23 mouse cellular contexts compared by ENCODE assay signal in the genomic region with DNA sequence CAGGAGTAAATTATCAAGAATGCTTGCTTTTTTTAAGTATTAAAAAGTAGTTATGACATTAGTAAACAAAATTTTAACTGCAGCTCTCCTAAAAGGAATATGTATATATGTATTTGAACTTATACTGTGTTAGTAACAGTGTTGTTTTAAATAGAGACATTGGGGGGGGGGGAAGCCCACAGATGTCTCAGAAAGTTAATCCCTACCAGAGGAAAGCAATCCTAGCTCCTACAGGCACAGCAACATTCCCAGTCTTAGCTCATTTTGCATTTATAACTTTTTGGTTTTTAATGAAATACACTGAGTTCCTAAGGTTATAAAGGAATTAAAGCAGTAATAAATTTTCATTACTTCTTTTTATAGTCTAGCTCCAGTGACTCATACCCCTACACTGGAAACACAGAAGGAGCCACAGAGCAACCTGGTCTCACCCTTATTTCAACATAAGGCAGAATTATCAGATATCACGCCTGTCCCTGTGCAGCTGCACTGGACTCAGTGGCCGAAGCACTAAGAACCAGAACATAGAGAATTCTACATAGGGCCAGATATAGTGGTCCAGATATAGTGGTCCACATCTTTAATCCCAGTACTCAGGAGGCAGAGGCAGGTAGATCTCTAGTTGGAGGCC.
DNase-seq lines count a peak whose midpoint lies in the region; ATAC-seq lines count a peak whose summit lies in the region.
"Had no signal": no experiment of that assay in that cellular context is flagged by ENCODE, and none has a peak within 500 bp of the region (broad histone marks: within the 10 kb centered on the region; RNA-seq: fewer than 3 reads in every experiment).

No protein-coding gene starts in this region.

- ATAC-seq in intestine, embryonic 14.5 days (replicated peaks; ENCODE audit: low FRiP score, low TSS enrichment, low read depth) = no peak
- peak; percentile 69 for ATAC-seq in limb, embryonic 13.5 days (ENCODE audit: low FRiP score, low read depth)
- ATAC-seq: forebrain, embryonic 16.5 days; hindbrain, postnatal 0 days had no signal

- no peaks in the 10 kb centered on the region for H3K9me3 ChIP-seq in intestine, embryonic 14.5 days (ENCODE audit: control insufficient read depth, low read length)
- H3K9me3 ChIP-seq in limb, embryonic 13.5 days = no peaks in the 10 kb centered on the region
- H3K9me3 ChIP-seq: embryonic facial prominence, embryonic 13.5 days; forebrain, embryonic 12.5 days; heart, embryonic 15.5 days; hindbrain, embryonic 13.5 days had no signal

- DNase-seq in 3T3-L1 (ENCODE audit: low read depth, low spot score) (peak; percentile 44), 416B (ENCODE audit: low read depth) (peak; percentile 59)
- peak; percentile 42 for DNase-seq in intestine, embryonic 14.5 days (ENCODE audit: low spot score)
- DNase-seq in ovary, adult 18-20 months (ENCODE audit: low spot score) = no peak
- DNase-seq in frontal cortex, postnatal 10 days (ENCODE audit: low spot score in 2 of 2) = no peak
- no peak for DNase-seq in cerebellum, postnatal 14 days
- DNase-seq: adrenal gland, adult 8-10 months; cerebellum, adult 11 months; cerebellum, adult 9-10 months; cerebellum, postnatal 36 days; gastrocnemius, postnatal 36 days; heart, adult 18-20 months; heart, postnatal 14 days; kidney, adult 11 months had no signal

- H3K4me3 ChIP-seq in intestine, embryonic 14.5 days (ENCODE audit: low read depth, low read length) = no peak overlapping the region
- no peak overlapping the region for H3K4me3 ChIP-seq in limb, embryonic 13.5 days
- H3K4me3 ChIP-seq: embryonic facial prominence, embryonic 13.5 days; forebrain, embryonic 12.5 days; heart, embryonic 15.5 days; hindbrain, embryonic 13.5 days had no signal

- no peak overlapping the region for H3K4me2 ChIP-seq in intestine, embryonic 14.5 days (ENCODE audit: low read length)
- no peak overlapping the region for H3K4me2 ChIP-seq in limb, embryonic 13.5 days (replicated peaks)
- H3K4me2 ChIP-seq: embryonic facial prominence, embryonic 13.5 days; forebrain, embryonic 12.5 days; heart, embryonic 11.5 days; heart, embryonic 15.5 days; hindbrain, embryonic 13.5 days had no signal

- H3K4me1 ChIP-seq in intestine, embryonic 14.5 days (replicated peaks; ENCODE audit: control insufficient read depth, insufficient read depth, low read length) = peaks cover 4% of the 10 kb centered on the region; the same call in 1 of the 2 replicates
- peaks cover 26% of the 10 kb centered on the region for H3K4me1 ChIP-seq in limb, embryonic 13.5 days

- no peak overlapping the region for H3K27ac ChIP-seq in intestine, embryonic 14.5 days (ENCODE audit: low read depth)
- no peak overlapping the region for H3K27ac ChIP-seq in limb, embryonic 13.5 days
- H3K27ac ChIP-seq: embryonic facial prominence, embryonic 13.5 days; forebrain, embryonic 12.5 days; heart, embryonic 15.5 days; hindbrain, embryonic 13.5 days; hindbrain, postnatal 0 days had no signal

- H3K27me3 ChIP-seq in intestine, embryonic 14.5 days (replicated peaks; ENCODE audit: control insufficient read depth, insufficient read depth, low read length) = no peaks in the 10 kb centered on the region
- no peaks in the 10 kb centered on the region for H3K27me3 ChIP-seq in limb, embryonic 13.5 days
- H3K27me3 ChIP-seq: CH12.LX; embryonic facial prominence, embryonic 13.5 days; forebrain, embryonic 12.5 days; heart, embryonic 15.5 days; hindbrain, embryonic 13.5 days had no signal

- 84% methylated on average over 2 of the region's 2 CpGs for WGBS in intestine, embryonic 14.5 days
- WGBS in limb, embryonic 13.5 days = 57% methylated on average over 2 of the region's 2 CpGs

- no peak overlapping the region for H3K9ac ChIP-seq in intestine, embryonic 14.5 days (ENCODE audit: low read length)
- H3K9ac ChIP-seq in limb, embryonic 13.5 days = no peak overlapping the region
- H3K9ac ChIP-seq: embryonic facial prominence, embryonic 13.5 days; forebrain, embryonic 12.5 days; heart, embryonic 15.5 days; hindbrain, embryonic 13.5 days had no signal

- no peaks in the 10 kb centered on the region for H3K36me3 ChIP-seq in intestine, embryonic 14.5 days (ENCODE audit: control insufficient read depth, insufficient read depth, low read length)
- H3K36me3 ChIP-seq in limb, embryonic 13.5 days = no peaks in the 10 kb centered on the region
- H3K36me3 ChIP-seq: embryonic facial prominence, embryonic 13.5 days; forebrain, embryonic 12.5 days; heart, embryonic 15.5 days; hindbrain, embryonic 13.5 days had no signal

Comparison
In these comparisons a context has a peak if more than half of its experiments do, and no peak if none do; other contexts are left out.
1. DNase-seq: peak in 3T3-L1 (single experiment), 416B (single experiment) and intestine, embryonic 14.5 days (single experiment); none in ovary, adult 18-20 months (single experiment), frontal cortex, postnatal 10 days (0 of 2) and cerebellum, postnatal 14 days (0 of 2).